Mouse (Mus musculus) 3134 (cell line): ENCODE results near the gene Cyp2t4.
A peak's percentile ranks its signal among the peaks of the same experiment; 100 is the strongest.

ENCODE experiments used
- DNase-seq: peaks from one replicate; pipeline ENCODE4 v3.0.0-alpha.2; 2011; ENCODE audit warnings: low spot score; ENCODE audit not compliant: insufficient read length; ENCODE audit errors: extremely low read depth

The Cyp2t4 gene

DNA sequence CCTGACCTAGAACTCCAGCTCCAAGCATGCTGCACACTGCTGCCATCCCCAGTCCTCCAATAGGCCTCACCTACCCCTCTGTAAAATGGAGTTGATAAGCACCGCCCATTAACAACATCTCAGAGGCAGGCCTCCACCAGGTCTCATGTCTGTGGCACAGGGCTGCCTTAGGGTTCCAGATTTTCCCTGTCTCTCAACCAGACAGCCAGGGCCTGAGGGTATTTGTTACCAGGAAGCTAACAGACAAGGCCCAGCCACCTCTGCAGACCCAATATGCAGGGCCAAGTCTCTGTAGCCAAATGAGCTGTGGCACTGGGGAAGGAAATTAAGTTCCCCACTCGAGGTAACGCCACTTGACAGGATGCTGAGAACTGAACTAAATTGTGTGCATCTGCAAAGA lies 7.4 kb downstream of the Cyp2t4 start:
- no peak for DNase-seq

DNA sequence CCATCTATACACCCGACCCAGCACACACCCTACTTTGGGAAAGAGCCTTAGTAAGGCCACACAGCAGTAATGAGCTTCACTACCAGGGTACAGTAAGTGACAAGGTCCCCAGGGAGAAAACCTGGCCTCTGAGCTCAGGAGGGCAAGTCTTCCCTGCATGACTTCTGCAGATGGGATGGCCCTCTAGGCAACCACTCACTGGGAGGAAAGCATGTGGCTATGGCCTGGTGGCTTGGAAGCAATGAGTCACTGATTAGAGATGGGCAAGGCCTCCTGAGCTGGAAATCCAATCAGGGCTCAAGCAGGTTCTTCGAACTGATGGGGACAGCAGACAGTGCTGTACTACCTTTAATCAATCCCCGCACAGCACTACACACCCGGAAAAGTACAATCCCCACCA lies 8.2 kb downstream of the Cyp2t4 start:
- DNase-seq = peak; percentile 44

DNA sequence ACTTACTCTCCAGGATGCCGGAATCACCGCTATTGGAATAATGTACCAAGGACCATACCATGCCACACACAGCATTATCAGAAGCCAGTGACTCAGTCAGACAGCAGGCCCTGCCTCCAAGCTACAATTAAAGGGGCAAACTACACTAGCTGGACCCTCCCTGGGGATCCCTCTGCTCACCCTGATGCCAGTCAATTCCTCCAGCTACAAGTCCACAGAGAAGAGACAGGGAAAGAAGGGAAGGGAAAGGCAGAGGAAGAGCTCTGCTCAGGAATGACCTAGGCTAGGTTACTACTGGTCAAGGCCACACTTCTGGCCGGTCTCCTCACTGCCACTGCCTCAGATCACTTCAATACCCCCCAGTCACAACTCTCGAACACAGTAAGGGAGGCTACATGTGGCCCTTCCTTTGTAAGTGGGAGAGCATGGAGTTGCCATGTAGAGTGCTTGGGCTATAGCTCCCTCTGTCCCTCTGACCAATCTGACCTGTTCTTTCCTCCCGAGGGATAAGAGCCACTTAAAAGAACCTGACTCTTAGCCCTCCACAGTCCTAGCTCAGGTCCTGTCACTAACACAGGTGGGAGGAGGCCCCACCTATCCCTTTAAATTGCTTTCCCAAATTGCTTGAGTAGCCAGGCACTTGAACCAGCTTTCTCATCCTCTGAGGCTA lies 9.4 kb downstream of the Cyp2t4 start:
- DNase-seq = no peak

GRCm38 (mm10) chr7:27163450-27163805 lies 9.9 kb downstream of the Cyp2t4 start:
- no peak for DNase-seq

GRCm38 (mm10) chr7:27164112-27164947 lies 10.8 kb downstream of the Cyp2t4 start:
- DNase-seq = no peak

- no peak for DNase-seq
Measured at GRCm38 (mm10) chr7:27165007-27165655, 11.6 kb downstream of the Cyp2t4 start.

GRCm38 (mm10) chr7:27165696-27166095 lies 12.2 kb downstream of the Cyp2t4 start:
- DNase-seq = no peak

DNA sequence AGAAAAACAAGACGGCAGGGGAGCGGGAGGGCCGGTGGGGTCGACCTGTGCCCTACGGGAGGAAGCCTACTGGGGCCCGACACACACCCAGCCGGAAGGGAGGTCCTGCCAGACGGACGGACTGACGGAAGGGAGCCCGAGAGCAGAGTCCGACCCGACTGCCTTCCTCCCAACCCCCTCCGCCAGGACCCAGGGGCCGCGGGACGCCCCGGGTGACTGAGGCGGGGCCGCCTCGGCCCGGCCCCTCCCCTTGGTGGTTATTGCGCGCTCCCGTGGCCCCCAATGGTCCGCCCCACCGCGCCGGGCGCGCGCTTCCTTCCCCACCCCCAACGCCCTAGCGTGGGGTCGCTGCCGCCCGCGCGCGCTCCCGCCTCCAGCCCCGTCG lies 12.7 kb downstream of the Cyp2t4 start:
- DNase-seq = peak; percentile 83

DNA sequence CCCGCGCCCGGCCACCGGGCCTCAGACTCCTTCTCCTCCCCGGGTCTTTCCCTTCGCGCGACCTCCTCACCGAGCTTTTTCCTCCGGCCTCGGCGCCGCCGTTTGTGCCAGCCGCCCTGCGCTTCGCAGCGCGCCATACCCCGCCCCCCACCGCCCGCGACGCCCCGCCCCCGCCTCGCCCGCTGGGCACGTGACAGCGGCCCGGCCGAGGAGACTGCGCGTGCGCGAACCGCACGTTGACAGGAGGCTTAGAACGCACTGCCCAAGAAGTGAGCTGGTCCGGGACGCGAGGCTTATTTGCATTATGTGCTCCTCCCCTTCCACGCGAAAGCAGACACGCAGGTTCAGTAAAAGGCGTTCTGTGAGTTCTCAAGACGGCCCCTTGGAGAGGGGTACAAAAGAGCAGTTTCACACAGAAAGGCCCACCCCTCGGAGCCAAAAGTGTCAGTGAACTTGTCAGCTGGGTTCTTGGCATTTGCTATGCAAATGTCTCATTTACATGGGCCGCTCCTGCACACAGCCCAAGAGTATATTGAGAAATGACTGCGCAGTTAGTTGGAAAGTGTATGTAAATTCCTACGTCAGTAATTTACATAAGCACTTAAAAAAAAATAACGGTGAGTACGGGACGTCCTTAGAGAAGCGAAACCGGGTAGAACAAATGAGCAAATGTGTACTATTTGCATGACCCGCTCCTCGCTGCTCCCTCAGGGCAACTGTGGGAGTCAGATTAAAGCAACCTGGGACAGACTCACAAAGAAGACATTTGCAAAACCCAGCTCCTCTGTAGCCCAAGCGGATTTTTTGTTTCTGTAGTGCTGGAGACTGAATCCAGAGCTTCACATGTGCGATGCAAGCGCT lies 13.3 kb downstream of the Cyp2t4 start, which contains the start of gene Egln2:
Gene Egln2, minus strand, starts transcription at position 189 of the 861 bp plus-strand sequence.
- DNase-seq = peak; percentile 82

DNA sequence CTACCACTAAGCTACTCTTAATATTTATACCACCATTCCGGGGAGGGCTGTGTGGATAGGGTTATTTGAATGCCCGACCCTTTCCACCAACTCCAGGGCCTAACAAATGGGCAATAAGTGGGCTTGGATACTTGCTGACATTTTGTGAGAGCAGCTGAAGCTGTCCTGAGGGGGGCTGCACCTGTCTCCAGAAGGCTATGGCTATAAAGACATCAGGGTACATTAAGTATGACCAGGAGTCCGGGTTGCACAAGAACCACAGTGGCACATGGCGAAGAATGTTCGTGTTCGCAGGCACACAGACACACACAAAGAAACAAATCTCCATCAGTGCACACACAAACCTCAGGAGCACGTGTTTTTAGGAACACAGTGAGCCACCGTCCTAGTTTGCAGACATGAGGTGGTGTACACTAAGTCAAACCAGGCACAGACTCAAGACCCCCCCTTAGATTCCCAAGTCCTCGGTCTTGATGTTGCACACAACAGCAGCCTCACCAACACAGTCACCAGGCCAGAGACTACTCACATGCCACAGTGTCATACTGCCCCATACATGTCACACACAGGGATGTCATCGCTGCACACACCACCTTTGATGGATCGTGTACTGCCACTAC lies 14.1 kb downstream of the Cyp2t4 start:
- DNase-seq = no peak

DNA sequence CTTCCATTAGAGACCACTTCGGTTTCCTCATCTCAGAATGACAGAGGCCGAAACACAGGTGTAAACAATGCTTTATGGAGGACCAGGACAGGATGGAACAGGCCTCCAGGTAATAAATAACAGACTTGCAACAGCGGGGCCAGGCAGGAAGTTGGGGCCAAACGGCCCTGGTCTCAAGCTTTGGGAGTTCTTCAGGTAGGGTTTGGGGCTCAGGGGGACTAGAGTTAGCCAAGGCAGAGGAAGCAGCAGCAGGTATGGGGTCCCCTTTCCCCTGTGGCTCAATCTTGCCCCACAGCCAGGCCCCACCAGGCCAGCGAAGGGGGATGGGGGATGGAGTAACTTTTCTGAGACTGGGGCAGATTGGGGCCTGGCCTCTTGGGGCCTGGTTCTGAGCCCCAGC lies 14.9 kb downstream of the Cyp2t4 start:
- DNase-seq = no peak

DNA sequence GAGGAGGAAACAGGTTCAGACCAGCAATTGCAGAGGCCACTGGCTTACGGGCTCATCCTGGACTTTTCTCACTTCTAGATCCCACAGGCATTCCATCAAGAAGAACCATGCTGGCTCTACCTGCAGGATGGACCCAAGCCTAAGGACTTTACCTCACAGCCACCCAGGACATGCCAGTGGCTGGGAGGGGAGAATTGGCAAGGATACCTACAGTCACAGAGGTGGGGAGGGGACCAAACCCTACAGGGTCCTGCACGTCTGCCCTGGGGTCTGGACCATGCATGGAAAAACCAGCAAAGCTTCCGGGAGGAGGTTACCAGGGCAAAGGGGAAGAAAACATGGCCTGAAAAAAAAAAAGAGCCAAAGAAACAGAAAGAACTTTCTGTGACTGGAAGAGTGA lies 17.5 kb downstream of the Cyp2t4 start:
- no peak for DNase-seq

GRCm38 (mm10) chr7:27174496-27174895 lies 21.0 kb downstream of the Cyp2t4 start:
- DNase-seq = no peak

GRCm38 (mm10) chr7:27174896-27175295 lies 21.4 kb downstream of the Cyp2t4 start:
- no peak for DNase-seq

- DNase-seq = no peak
Measured at GRCm38 (mm10) chr7:27177942-27178323, 24.4 kb downstream of the Cyp2t4 start.

DNA sequence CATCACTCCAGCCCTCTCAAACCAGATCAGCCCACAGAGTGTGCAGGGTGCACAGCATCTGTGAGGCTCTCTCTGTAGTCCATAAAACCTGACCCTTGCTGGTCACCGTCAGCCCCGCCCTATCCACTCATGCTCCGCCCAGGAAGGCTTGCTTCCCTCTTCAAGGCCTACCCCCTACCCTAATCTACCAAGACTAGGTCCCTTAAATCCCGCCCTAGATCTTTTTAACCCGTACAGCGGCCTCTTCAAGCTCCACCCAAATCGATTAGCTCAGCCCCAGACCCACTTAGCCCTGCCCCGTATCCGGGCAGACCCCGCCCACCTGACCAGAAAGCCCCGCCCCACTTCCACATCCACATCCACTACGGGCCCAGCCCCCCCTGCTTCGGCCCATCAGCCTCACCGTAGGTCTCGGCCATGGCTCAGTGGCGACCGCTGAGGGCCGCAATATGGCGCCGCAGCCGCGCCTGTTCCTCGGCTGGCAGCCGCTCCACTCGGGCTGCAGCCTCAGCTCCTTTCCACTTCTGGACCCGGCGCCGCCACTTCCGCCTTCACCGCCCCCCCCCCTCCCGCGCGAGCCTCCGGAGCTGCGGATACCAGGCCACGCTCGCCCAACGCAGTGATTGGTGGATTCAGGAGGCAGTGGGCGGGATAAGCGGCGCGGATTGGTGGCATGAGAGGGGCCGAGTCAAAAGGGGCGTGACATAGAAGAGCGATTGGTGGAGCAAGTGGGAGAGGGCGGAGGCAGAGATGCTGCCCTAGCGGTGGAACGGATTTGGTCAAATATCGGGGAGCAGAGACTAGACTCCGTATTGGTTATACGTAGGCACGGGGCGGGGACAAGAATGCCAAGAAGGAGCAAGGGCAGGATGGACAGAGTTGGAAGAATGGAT lies 25.1 kb downstream of the Cyp2t4 start, which contains the start of gene Rab4b:
Gene Rab4b, minus strand, starts transcription at position 573 of the 893 bp plus-strand sequence.
- peak; percentile 98 for DNase-seq

DNA sequence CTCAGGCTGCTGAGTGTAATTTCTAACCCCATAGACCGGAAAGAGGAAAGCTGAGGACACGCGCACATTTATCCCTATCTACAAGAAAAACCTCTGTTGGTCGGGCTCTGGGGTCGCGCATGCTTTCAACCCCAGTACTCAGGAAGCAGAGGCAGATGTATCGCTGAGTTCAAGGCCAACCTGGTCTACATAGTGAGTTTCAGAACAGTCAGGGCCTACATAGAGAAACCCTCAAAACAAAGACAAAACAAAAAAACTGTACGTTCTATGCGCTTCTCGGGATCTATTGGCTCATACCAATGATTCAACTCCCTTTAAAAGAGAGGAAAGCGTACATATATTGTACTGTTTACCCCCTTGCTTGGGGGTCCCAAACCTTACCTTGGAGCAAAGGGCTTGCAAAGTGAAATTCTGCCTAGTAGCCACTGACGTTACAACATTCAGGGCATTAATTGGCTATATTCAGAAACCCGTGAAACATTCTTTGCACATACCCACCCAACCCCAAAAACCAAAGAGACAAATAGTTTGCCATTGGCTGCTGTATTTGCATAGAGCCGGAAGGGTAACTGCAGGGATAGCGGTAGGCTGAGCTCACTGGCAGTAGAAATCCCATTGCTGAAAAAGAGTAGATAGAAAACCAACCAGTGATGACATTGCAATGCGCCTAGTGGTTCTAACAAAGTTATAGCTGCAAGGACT lies 25.9 kb downstream of the Cyp2t4 start:
- no peak for DNase-seq

DNA sequence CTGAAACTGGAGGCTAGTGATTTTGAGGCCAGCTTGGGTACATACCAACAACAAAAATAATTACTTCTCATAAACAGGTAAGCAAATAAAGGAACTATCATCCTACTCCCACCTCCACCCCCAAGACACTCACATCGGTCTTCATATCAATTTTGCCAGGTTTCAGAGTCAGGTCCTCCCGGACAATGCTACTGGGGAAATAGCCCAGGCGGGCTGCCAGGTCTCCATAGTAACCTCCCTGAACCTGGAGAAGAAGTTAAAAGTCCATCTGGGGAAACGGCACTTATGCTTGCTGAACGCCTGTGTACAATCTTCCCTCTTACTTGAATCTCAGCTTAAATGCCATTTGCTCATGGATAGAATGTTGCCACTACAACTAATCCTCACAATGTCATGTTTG lies 26.5 kb downstream of the Cyp2t4 start:
- DNase-seq = no peak
